Mouse (Mus musculus) small intestine, adult 2 months (tissue): ENCODE data around the gene Agxt2.

ENCODE experiments used
- CTCF ChIP-seq: fragments of 200-500 bp; IDR thresholded peaks from 2 replicates; pipeline ENCODE4 v1.5.1; 2012; ENCODE audit warnings: low read depth, mild to moderate bottlenecking, control low read depth, inconsistent platforms, low read length, moderate library complexity, mixed read lengths; ENCODE audit not compliant: insufficient replicate concordance, insufficient read length; ENCODE audit errors: extremely low read depth
- POLR2A ChIP-seq: fragments of 200-500 bp; IDR thresholded peaks from 2 replicates; pipeline ENCODE4 v1.6.1; 2012; ENCODE audit warnings: low read depth, mild to moderate bottlenecking, control low read depth, inconsistent platforms, low read length, moderate library complexity

GRCm38 (mm10) chr15:10332566-10332965 is 25.8 kb upstream of the Agxt2 start:
- no peak for TF ChIP-seq POLR2A
- no peak for TF ChIP-seq CTCF
